Mouse (Mus musculus) midbrain, embryonic 12.5 days (tissue): ENCODE data around the gene Muc5ac. TPM values are rescaled to one million over a fixed set of nuclear protein-coding genes. Genes with fewer than 3 reads are reported as not detected.

ENCODE experiments used
- ATAC-seq: fragments of 200-750 bp; cut with Nextera tagmentation; 2 replicates; pipeline ENCODE4 v1.8.0; 2017; ENCODE audit warnings: low read depth, moderate TSS enrichment, moderate library complexity; ENCODE audit not compliant: low FRiP score
- H3K27ac ChIP-seq: fragments of 300-500 bp; sonication (generic); replicated peaks from 2 replicates; pipeline ENCODE4 v1.5.1; 2016; ENCODE audit warnings: mild to moderate bottlenecking
- H3K27me3 ChIP-seq: fragments of 300-500 bp; sonication (generic); 2 replicates; pipeline ENCODE4 v1.6.1; 2016; ENCODE audit warnings: mild to moderate bottlenecking
- H3K36me3 ChIP-seq: fragments of 300-500 bp; sonication (generic); 2 replicates; pipeline ENCODE4 v1.6.1; 2016
- H3K4me1 ChIP-seq: fragments of 300-500 bp; sonication (generic); 2 replicates; pipeline ENCODE4 v1.6.1; 2016
- H3K4me2 ChIP-seq: fragments of 300-500 bp; sonication (generic); replicated peaks from 2 replicates; pipeline ENCODE4 v1.6.1; 2016; ENCODE audit warnings: mild to moderate bottlenecking, moderate library complexity
- H3K4me3 ChIP-seq: fragments of 300-500 bp; sonication (generic); 2 replicates; pipeline ENCODE4 v1.5.1; 2016; ENCODE audit warnings: mild to moderate bottlenecking
- H3K9ac ChIP-seq: fragments of 300-500 bp; sonication (generic); replicated peaks from 2 replicates; pipeline ENCODE4 v1.6.1; 2016; ENCODE audit warnings: mild to moderate bottlenecking, moderate library complexity
- H3K9me3 ChIP-seq: fragments of 300-500 bp; sonication (generic); 2 replicates; pipeline ENCODE4 v1.6.1; 2016; ENCODE audit warnings: mild to moderate bottlenecking
- WGBS: fragments of 180-500 bp; shearing (Covaris S2); methylation state at CpG from one replicate; pipeline ENCODE4 v1.1.7; 2016; 5-methylcytosine and 5-hydroxymethylcytosine counted together
- polyA plus RNA-seq: library from polyadenylated mRNA; unstranded; fragments of >200 nt; fragmentation: Nextera tagmentation; extraction: Ambion mirVana; gene quantifications from 2 replicates; pipeline ENCODE4 v1.2.1, GENCODE M21; 2016

The Muc5ac gene
- not detected in 2 replicates for polyA plus RNA-seq

GRCm38 (mm10) chr7:141788677-141789452, at the start of gene Muc5ac:
Gene Muc5ac, plus strand, starts transcription at chr7:141788972.
- Histone ChIP-seq H3K27me3 (no peaks in the 10 kb centered on the region), H3K36me3 (no peaks in the 10 kb centered on the region), H3K4me2 (no peak within 1 kb of the TSS), H3K9ac (no peak within 1 kb of the TSS), H3K4me1 (no peaks in the 10 kb centered on the region), H3K27ac (no peak within 1 kb of the TSS), H3K4me3 (no peak within 1 kb of the TSS), H3K9me3 (no peaks in the 10 kb centered on the region)
- no peak for ATAC-seq
- 91% methylated on average over 6 of the region's 6 CpGs for WGBS

GRCm38 (mm10) chr7:141747451-141748100, 41.2 kb upstream of the Muc5ac start:
- Histone ChIP-seq H3K36me3 (no peaks in the 10 kb centered on the region), H3K4me1 (no peaks in the 10 kb centered on the region), H3K27me3 (no peaks in the 10 kb centered on the region), H3K27ac (no peak overlapping the region), H3K9me3 (no peaks in the 10 kb centered on the region), H3K9ac (no peak overlapping the region), H3K4me3 (no peak overlapping the region), H3K4me2 (no peak overlapping the region)
- no peak for ATAC-seq
- WGBS: 85% methylated on average over 7 of the region's 7 CpGs

- WGBS: 86% methylated on average over 6 of the region's 6 CpGs
- no peak for ATAC-seq
- no peak overlapping the region for H3K9ac ChIP-seq
- H3K27me3 ChIP-seq: no peaks in the 10 kb centered on the region
- no peak overlapping the region for H3K4me2 ChIP-seq
- no peak overlapping the region for H3K27ac ChIP-seq
- H3K4me1 ChIP-seq: no peaks in the 10 kb centered on the region
- no peaks in the 10 kb centered on the region for H3K9me3 ChIP-seq
- no peaks in the 10 kb centered on the region for H3K36me3 ChIP-seq
- H3K4me3 ChIP-seq: no peak overlapping the region
These were observed 36.3 kb upstream of the Muc5ac start for GRCm38 (mm10) chr7:141752513-141752912.

DNA sequence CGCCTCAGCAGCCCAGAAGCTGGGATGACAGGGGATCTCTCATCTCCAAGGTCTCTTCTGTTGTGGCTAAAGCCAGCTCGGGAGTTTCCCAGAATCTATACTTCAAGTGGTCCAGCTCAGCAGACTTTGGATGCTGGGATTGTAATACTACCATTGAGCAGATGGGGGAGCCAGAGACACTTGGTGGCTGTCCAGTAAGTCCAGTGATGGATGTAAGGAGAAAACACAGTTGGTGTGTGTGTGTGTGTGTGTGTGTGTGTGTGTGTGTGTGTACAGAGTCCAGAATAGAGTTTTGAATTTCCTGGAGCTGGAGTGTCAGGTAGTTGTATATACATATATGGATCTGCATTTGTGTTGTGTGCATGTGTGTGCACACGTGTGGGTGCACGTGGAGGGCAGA, 32.9 kb upstream of the Muc5ac start:
- ATAC-seq: no peak
- H3K36me3 ChIP-seq: no peaks in the 10 kb centered on the region
- WGBS: 48% methylated on average over 4 of the region's 4 CpGs

DNA sequence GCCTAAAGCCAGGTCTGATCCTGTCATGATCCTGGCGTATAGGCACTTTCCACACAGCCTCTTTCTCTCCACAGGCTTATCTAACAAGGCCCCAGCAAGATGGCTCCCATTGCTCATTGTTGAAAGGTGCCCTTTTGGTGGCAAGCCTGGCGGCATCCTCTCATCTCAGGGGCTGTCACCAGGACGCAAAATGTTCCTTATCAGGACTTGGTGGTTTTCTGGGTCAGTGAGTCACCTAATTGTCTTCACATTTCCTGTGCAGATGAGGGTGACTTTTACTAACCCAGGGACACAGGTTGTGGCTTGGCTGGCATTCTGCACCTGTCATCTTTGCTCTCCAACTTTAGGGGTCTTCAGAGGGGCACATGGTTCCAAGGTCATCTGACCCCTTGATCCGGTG, 30.5 kb upstream of the Muc5ac start:
- H3K27me3 ChIP-seq: no peaks in the 10 kb centered on the region
- no peak overlapping the region for H3K9ac ChIP-seq
- no peak overlapping the region for H3K27ac ChIP-seq
- no peaks in the 10 kb centered on the region for H3K9me3 ChIP-seq
- no peak overlapping the region for H3K4me3 ChIP-seq
- H3K36me3 ChIP-seq: no peaks in the 10 kb centered on the region
- WGBS: 68% methylated on average over 4 of the region's 4 CpGs
- ATAC-seq: no peak
- H3K4me2 ChIP-seq: no peak overlapping the region
- H3K4me1 ChIP-seq: no peaks in the 10 kb centered on the region

More for the DNA sequence above, 32.9 kb upstream of the Muc5ac start:
- H3K4me3 ChIP-seq: no peak overlapping the region
- no peak overlapping the region for H3K9ac ChIP-seq
- H3K4me1 ChIP-seq: no peaks in the 10 kb centered on the region
- no peak overlapping the region for H3K27ac ChIP-seq
- H3K27me3 ChIP-seq: no peaks in the 10 kb centered on the region
- H3K9me3 ChIP-seq: no peaks in the 10 kb centered on the region
- no peak overlapping the region for H3K4me2 ChIP-seq

GRCm38 (mm10) chr7:141770521-141770920, 18.3 kb upstream of the Muc5ac start:
- Histone ChIP-seq H3K4me2 (no peak overlapping the region), H3K36me3 (no peaks in the 10 kb centered on the region), H3K4me1 (peaks cover 16% of the 10 kb centered on the region), H3K9ac (no peak overlapping the region), H3K4me3 (no peak overlapping the region), H3K9me3 (no peaks in the 10 kb centered on the region), H3K27me3 (no peaks in the 10 kb centered on the region), H3K27ac (no peak overlapping the region)
- ATAC-seq: no peak
- 87% methylated on average over 3 of the region's 3 CpGs for WGBS

- Histone ChIP-seq H3K27me3 (no peaks in the 10 kb centered on the region), H3K36me3 (no peaks in the 10 kb centered on the region), H3K4me1 (peaks cover 16% of the 10 kb centered on the region), H3K4me2 (no peak overlapping the region), H3K27ac (no peak overlapping the region), H3K4me3 (no peak overlapping the region), H3K9me3 (no peaks in the 10 kb centered on the region), H3K9ac (no peak overlapping the region)
- WGBS: 86% methylated on average over 8 of the region's 8 CpGs
- no peak for ATAC-seq
These were observed 17.8 kb upstream of the Muc5ac start for GRCm38 (mm10) chr7:141770988-141771387.

GRCm38 (mm10) chr7:141772058-141772557, 16.7 kb upstream of the Muc5ac start:
- H3K4me2 ChIP-seq: no peak overlapping the region
- H3K9ac ChIP-seq: no peak overlapping the region
- H3K27me3 ChIP-seq: no peaks in the 10 kb centered on the region
- WGBS: 71% methylated on average over 1 of the region's 1 CpGs
- H3K4me3 ChIP-seq: no peak overlapping the region
- no peaks in the 10 kb centered on the region for H3K36me3 ChIP-seq
- no peak overlapping the region for H3K27ac ChIP-seq
- ATAC-seq: no peak
- peaks cover 3% of the 10 kb centered on the region; the same call in 1 of the 2 replicates for H3K9me3 ChIP-seq
- peaks cover 16% of the 10 kb centered on the region for H3K4me1 ChIP-seq

DNA sequence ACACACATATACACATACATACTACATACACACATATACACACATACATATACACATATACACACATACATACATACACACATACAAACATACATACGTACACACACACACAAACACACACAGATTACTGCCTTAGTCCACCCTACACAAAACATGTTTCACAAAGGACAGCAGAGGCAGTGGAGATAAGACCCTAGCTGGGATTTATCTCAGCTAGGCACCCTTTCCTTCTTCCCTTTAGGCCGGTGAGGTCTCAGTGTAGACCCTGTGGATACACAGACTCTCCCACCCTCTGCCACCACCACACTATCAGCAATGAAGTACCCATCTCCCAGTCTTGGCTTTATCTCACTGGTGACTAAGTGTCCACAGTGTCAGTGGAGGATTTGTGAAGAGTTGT, 13.9 kb upstream of the Muc5ac start:
- ATAC-seq: no peak
- Histone ChIP-seq H3K9me3 (peaks cover 4% of the 10 kb centered on the region; the same call in 1 of the 2 replicates), H3K27me3 (no peaks in the 10 kb centered on the region), H3K4me3 (no peak overlapping the region), H3K9ac (no peak overlapping the region), H3K4me1 (peaks cover 16% of the 10 kb centered on the region), H3K36me3 (no peaks in the 10 kb centered on the region), H3K27ac (no peak overlapping the region), H3K4me2 (no peak overlapping the region)
- 91% methylated on average over 2 of the region's 2 CpGs for WGBS

DNA sequence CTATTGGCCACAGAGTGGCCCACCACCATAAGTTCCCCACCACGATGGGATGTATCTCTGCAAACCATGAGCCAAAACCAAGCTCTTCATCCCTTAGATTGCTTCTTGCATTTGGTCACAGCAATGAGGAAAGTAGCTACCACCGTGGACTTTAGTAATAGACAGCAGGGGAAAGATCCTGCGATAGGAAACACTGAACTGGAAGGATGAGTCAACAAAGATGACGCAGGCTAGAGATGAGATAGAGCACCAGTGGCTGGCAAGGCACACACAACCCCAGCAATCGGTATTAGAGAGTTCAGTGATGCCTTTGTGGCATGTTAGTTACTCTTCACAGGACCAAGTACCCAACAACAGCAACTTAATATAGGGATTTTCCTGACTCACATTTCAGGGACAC, 12.6 kb upstream of the Muc5ac start:
- Histone ChIP-seq H3K27ac (no peak overlapping the region), H3K36me3 (no peaks in the 10 kb centered on the region), H3K27me3 (no peaks in the 10 kb centered on the region), H3K4me3 (no peak overlapping the region), H3K9me3 (peaks cover 4% of the 10 kb centered on the region; the same call in 1 of the 2 replicates), H3K4me2 (no peak overlapping the region), H3K9ac (no peak overlapping the region), H3K4me1 (peaks cover 16% of the 10 kb centered on the region)
- whole genome bisulfite sequencing: 86% methylated on average over 5 of the region's 5 CpGs
- ATAC-seq: no peak

- Histone ChIP-seq H3K9me3 (0 out of 2 replicates have a peak, but pooled peaks cover 5% of the 10 kb centered on the region), H3K4me3 (no peak overlapping the region), H3K27me3 (no peaks in the 10 kb centered on the region), H3K27ac (no peak overlapping the region), H3K9ac (no peak overlapping the region), H3K36me3 (no peaks in the 10 kb centered on the region), H3K4me1 (no peaks in the 10 kb centered on the region), H3K4me2 (no peak overlapping the region)
- no peak for ATAC-seq
- WGBS: 94% methylated on average over 1 of the region's 1 CpGs
These were observed 5.5 kb downstream of the Muc5ac start for GRCm38 (mm10) chr7:141794251-141794650.

GRCm38 (mm10) chr7:141803206-141803605, 14.4 kb downstream of the Muc5ac start:
- H3K27ac ChIP-seq: no peak overlapping the region
- ATAC-seq: no peak

More at GRCm38 (mm10) chr7:141803206-141803605, 14.4 kb downstream of the Muc5ac start:
- Histone ChIP-seq H3K36me3 (no peaks in the 10 kb centered on the region), H3K9ac (no peak overlapping the region), H3K4me3 (no peak overlapping the region), H3K4me2 (no peak overlapping the region), H3K9me3 (0 out of 2 replicates have a peak, but pooled peaks cover 3% of the 10 kb centered on the region), H3K4me1 (no peaks in the 10 kb centered on the region), H3K27me3 (no peaks in the 10 kb centered on the region)
- WGBS: 91% methylated on average over 7 of the region's 7 CpGs
